Mouse (Mus musculus) T-cell, adult 2 months (primary cell): ENCODE measurements at regions not wholly inside any gene's neighbourhood (a gene's known extent, or its start where the extent isn't known, plus 50 kb on each side); places are given as distances from the start of the nearest gene placed in this dataset.

Experiments
- DNase-seq: peaks from one replicate; pipeline ENCODE4 v3.0.0; 2022; ENCODE audit warnings: low spot score

GRCm38 (mm10) chr2:116979561-116980391 is 101.3 kb downstream of the Tmco5 start:
- no peak for DNase-seq

- no peak for DNase-seq
Observed at GRCm38 (mm10) chr2:116980692-116981091, 102.2 kb downstream of the Tmco5 start.

DNA sequence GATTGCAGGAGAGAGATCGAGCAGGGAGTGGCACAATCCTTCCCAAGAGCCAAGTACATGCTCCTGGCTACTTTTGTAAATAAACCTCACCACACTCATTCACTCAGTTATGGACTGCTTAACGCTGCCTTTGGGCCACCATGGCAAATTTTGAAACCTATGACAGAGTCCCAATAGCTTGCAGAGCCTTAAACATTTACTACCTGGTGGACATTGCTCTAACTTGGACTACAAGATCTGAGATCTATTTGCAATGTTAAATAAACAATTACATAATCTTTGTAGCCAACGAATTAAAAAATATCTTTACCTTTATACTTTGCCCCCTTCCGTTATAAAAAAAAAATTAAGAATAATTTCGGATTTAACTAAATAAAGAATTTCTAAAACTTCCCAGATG is 104.9 kb downstream of the Tmco5 start:
- DNase-seq, result no peak

GRCm38 (mm10) chr2:116983821-116984351 is 105.4 kb downstream of the Tmco5 start:
- DNase-seq, result no peak

GRCm38 (mm10) chr2:116984597-116984996 is 106.1 kb downstream of the Tmco5 start:
- no peak for DNase-seq

- no peak for DNase-seq
Observed at GRCm38 (mm10) chr2:116985549-116985948, 107.1 kb downstream of the Tmco5 start.

DNA sequence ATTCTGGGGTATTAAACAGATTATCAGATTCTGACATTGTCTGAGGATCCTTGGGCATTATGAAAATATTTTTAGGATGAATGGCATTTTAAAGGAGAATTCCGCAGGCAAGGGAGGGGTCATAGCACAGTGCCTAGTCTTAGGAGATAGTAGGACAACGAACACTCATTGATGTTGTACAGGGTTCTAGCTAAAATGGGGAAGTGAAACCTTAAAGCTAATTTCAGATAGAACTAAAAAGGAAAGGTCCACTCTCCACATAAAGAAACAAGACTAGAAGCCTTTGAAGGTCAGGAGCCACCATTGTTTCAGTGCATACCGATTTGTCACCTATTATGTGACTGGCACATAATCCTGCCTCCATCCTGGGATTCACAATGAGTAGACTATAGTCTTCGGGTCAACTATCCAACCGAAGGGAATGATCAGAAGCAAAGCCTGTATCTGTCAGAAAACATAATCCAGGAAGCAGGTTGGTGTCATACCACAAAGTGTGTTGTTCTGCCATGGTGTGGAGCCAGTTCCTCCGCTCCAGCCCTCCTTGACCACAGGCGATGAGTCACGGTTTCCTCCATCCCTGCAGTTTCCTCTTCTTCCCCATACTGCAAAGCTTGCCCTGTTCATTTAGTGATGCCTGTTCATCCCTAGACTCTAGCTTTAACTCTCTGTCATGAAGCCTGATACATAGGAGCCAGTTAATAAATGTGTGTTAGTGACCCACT is 110.6 kb downstream of the Tmco5 start:
- DNase-seq, result no peak

DNA sequence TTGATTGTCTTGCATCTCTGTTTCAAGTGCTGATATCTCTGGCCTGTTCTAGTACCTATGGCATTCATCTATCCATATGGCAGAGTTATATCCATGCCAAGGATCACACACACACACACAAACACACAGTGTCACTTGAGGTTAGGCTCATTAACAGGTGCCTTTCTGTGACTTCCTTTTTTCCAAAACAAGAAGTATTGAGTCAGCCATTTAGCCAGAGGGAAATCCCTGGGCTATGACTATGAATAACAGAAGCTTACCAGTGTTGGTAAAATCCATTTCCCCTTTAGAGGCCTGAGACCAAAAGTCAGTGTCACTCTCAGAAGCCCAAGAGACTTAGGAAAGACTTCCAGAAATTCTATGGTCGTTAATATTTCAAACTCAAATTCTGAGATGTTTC is 111.6 kb downstream of the Tmco5 start:
- DNase-seq, result no peak

DNA sequence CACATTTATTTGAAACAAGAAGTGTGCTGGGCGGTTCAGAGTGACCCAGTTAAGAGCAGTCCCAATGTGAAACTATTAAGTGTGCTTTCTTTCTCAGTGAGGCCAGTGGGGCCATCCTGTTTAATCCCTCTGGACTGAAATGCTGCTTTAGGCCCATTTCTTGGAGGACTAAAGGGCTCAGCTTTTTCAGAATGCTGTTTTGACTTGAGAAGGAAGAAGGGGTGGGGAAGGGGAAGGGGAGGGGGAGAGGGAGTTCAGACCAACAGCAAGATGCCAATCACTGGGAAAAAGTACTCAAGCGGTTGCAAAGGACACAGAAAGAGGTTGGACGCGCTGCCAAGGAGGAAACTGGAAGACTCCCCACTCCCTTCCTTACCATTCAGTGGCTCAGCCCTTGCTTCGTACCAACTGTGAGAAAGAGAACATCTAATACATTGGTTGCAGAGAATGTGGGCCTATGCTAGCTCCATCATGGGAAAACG is 113.1 kb downstream of the Tmco5 start:
- no peak for DNase-seq

DNA sequence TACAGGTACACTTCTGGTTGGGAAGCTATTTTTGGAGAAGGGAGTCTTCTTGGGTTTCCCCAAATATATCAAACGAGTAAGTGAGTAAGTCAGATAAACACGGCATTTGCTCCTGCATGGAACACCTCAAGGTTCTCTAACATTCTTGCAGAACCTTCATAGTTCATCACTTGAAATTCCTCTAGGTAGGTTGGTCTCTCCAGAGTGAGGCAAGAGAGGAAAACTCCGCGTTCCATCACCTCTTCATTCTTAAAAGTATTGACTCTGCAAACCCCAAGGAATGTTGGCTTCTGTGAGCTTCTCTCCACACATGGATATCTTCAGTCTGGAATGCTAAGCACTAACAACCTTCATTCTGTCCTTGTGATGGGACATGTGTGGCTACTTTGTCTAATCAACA is 115.2 kb downstream of the Tmco5 start:
- no peak for DNase-seq

DNA sequence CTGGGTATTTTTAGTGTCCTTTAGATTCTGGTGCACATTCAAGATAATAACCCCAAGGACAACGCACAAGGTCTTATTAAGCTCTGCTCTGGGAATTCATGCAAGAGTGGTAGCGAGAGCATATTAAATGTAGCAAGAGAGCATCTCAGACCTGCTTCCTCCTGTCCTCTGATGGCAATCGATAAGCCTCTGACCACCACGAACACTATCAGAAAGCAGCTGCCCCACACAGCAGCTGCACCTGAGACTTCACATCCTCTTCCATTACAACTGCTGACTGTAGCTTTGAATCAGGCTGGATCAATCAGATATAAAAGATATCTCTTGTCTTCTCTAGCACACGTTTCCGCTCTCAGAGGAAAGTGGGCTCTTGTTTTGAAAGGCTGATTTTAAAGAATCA is 117.8 kb downstream of the Tmco5 start:
- no peak for DNase-seq

DNA sequence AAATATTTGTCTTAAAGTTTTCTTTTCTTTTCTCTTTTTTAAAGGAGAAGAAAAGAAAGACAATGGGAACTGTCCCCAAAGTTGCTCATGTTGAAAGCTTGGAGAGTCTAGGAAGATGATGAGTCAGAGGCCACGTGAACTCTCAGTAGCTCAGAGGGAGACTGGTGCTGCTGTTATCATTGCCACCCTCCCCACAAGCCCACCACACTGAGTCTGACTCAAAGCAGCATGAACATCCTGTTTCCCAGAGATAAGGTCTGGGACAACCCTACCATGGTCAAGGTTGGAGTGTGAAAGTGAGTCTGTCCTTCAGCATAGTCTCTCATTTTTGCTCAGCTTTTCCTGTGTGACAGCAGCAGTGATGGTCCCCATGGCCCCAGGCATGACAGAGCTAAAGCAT is 120.3 kb downstream of the Tmco5 start:
- DNase-seq, result no peak

GRCm38 (mm10) chr2:116999592-116999991 is 121.1 kb downstream of the Tmco5 start:
- DNase-seq, result no peak

- DNase-seq, result no peak
Observed at GRCm38 (mm10) chr2:117003976-117004375, 117.2 kb upstream of the Spred1 start.

DNA sequence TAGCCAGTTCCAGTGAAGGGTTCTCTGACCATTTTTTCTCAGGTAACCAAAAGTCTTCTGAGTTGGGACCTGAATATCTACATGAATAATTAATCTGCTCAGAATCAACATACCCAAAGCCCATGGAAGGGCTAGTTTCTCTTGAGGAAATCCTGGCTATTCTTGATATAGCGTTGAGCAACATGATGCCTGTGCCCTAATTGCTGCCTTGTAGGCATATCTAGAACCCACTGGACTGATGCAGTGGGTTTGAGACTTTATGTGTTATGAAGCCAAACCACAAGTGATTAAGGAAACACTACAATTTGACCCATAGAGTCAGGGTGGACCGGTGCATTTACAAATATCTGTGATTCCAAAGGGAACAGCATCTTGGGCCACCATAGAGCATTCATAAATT is 114.3 kb upstream of the Spred1 start:
- no peak for DNase-seq

DNA sequence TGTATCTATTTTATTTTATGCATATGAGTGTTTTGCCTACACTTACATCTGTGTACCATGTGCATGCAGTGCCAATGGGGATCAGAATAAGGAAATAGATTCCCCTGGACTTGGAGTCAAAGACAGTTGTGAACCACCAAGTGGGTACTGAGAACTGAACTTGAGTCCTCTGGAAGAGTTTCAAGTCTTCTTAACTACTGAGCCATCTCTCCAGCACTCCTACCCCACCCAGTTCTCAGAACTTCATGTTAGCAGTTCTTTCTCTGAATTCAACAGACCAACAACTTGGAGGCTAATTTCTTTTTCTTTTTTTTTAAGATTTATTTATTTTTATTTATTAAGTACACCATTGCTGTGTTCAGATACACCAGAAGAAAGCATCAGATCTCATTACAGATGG is 112.3 kb upstream of the Spred1 start:
- DNase-seq, result no peak

DNA sequence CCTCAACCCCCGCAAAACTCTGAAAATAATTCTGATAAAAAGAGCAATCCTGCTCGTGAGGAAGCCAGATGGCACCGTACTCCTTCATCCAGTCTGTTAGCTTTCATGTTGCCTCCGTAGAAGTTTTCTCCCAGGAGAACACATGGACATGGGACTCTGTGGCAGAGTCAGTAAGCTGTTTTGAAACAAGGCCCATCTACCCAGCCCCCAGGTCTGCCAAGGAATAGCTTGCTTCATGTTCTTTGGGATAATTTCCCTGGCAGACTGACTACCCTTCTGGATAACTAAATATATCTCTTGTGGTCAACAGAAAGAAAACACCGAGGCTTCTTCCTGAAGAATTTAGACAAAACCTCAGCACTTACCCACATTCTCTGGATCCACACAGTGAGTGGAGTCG is 111.2 kb upstream of the Spred1 start:
- no peak for DNase-seq

- no peak for DNase-seq
Observed at GRCm38 (mm10) chr2:117010942-117011341, 110.2 kb upstream of the Spred1 start.

DNA sequence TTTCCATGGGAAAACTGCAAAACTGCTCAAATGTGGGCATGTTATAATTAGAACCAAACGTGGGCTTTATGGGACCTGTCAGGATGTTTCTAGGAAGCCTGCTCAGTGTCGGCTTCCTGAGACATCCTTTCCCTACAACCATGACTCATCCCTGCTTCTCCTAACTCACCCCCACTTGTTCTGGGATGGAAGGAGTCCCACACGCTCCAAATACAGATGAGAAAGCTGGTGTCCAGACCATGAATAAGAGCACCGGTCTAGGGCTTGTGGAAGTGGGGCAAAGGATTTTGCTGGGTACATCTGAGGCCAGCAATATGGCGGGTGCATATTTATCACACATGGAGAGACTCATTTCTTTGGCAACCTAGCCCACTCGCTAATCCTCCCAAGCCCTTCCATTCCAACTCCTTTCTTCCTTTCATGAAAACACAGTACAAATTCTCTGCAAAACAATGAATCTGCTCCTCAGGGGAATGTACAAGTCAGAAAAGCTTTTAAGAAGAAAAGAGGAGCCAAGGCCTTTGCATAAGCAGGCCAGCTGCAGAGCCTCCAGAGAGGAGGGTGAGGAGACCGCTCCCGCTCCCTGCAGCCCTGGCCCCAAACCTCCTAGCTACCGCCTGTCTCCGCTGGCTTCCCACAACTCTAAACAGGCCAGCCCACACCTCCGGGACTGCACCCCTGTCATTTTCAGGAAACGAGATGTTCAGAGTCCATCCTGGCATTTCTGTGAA is 103.1 kb upstream of the Spred1 start:
- no peak for DNase-seq

DNA sequence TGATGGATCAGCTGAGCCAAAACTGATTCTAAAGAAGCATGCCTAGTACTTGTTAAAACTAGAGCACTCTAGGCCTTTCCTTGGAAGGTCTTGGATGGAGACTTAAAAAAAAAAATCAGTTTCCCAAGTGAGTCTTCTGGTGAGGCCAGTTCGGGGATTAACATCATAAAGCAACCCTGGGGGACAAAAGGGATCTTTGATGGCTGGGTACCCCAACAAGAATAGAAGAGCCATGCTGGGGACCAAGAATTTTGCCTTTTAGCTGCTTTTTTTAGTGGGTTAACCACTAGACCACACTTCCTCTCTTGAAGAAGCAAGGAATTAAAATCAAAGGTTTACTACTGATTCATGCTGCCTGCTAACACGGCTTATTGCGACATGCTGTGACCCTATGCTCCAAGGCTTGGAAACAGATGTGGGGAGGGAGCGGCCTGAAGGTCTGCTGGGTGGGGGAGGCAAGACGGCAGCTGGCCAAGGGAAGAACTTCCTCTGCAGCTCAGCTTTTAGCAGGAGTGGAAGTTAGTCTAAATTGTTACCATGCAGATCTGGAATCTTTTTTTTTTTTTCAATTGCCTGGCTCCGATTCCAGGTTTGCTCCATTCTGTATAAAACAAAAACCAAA is 102.1 kb upstream of the Spred1 start:
- no peak for DNase-seq

- no peak for DNase-seq
Observed at GRCm38 (mm10) chr2:117019552-117019951, 101.6 kb upstream of the Spred1 start.

- DNase-seq, result no peak
Observed at GRCm38 (mm10) chr2:117021787-117022186, 99.4 kb upstream of the Spred1 start.
